Mouse (Mus musculus): Measurements from ENCODE around the gene Itgb5. TPM values are rescaled to one million over a fixed set of nuclear protein-coding genes. Genes with fewer than 3 reads are reported as not detected.

Gene Itgb5
- polyA plus RNA-seq, 1 experiment from 2014 or later = 16.8 TPM

- H3K27me3 ChIP-seq (ENCODE audit: insufficient read depth, low read length) = no peaks in the 10 kb centered on the region
- no peak overlapping the region for H3K4me3 ChIP-seq (ENCODE audit: low read length)
- no peak for ATAC-seq (ENCODE audit: low FRiP score, low TSS enrichment)
- no peak overlapping the region for H3K4me2 ChIP-seq (replicated peaks; ENCODE audit: low read depth, low read length)
- H3K27ac ChIP-seq (ENCODE audit: low read length) = no peak overlapping the region
- H3K4me1 ChIP-seq (ENCODE audit: insufficient read depth, low read length) = peaks cover 57% of the 10 kb centered on the region
- 0 out of 2 replicates have a peak, but pooled peaks cover 3% of the 10 kb centered on the region for H3K36me3 ChIP-seq (ENCODE audit: insufficient read depth, low read length)
- H3K9ac ChIP-seq (replicated peaks; ENCODE audit: low read length) = no peak overlapping the region
- 53% methylated on average over 11 of the region's 11 CpGs for WGBS
- no peaks in the 10 kb centered on the region for H3K9me3 ChIP-seq (ENCODE audit: low read length)
Measured at GRCm38 (mm10) chr16:33885021-33885471, 55.6 kb downstream of the Itgb5 start.

GRCm38 (mm10) chr16:33885671-33886328 lies 56.3 kb downstream of the Itgb5 start:
- no peak overlapping the region for H3K27ac ChIP-seq (ENCODE audit: low read length)
- ATAC-seq (ENCODE audit: low FRiP score, low TSS enrichment) = no peak
- no peak overlapping the region for H3K4me3 ChIP-seq (ENCODE audit: low read length)
- peaks cover 64% of the 10 kb centered on the region for H3K4me1 ChIP-seq (ENCODE audit: insufficient read depth, low read length)
- no peak overlapping the region for H3K9ac ChIP-seq (replicated peaks; ENCODE audit: low read length)
- H3K9me3 ChIP-seq (ENCODE audit: low read length) = no peaks in the 10 kb centered on the region
- no peaks in the 10 kb centered on the region for H3K36me3 ChIP-seq (ENCODE audit: insufficient read depth, low read length)
- no peaks in the 10 kb centered on the region for H3K27me3 ChIP-seq (ENCODE audit: insufficient read depth, low read length)
- no peak overlapping the region for H3K4me2 ChIP-seq (replicated peaks; ENCODE audit: low read depth, low read length)
- 85% methylated on average over 14 of the region's 14 CpGs for WGBS

GRCm38 (mm10) chr16:33886665-33887064 lies 57.2 kb downstream of the Itgb5 start:
- 13% methylated on average over 6 of the region's 6 CpGs for WGBS
- Histone ChIP-seq H3K36me3 (ENCODE audit: insufficient read depth, low read length) (no peaks in the 10 kb centered on the region), H3K4me3 (ENCODE audit: low read length) (no peak overlapping the region), H3K4me1 (ENCODE audit: insufficient read depth, low read length) (peaks cover 73% of the 10 kb centered on the region), H3K27ac (ENCODE audit: low read length) (peak overlapping the region; percentile 33; the same call in 1 of the 2 replicates), H3K4me2 (replicated peaks; ENCODE audit: low read depth, low read length) (no peak overlapping the region), H3K27me3 (ENCODE audit: insufficient read depth, low read length) (no peaks in the 10 kb centered on the region), H3K9ac (replicated peaks; ENCODE audit: low read length) (no peak overlapping the region), H3K9me3 (ENCODE audit: low read length) (no peaks in the 10 kb centered on the region)
- no peak for ATAC-seq (ENCODE audit: low FRiP score, low TSS enrichment)

- Histone ChIP-seq H3K27ac (ENCODE audit: low read length) (no peak overlapping the region), H3K9me3 (ENCODE audit: low read length) (no peaks in the 10 kb centered on the region), H3K36me3 (ENCODE audit: insufficient read depth, low read length) (no peaks in the 10 kb centered on the region), H3K4me3 (ENCODE audit: low read length) (no peak overlapping the region), H3K4me1 (ENCODE audit: insufficient read depth, low read length) (peaks cover 75% of the 10 kb centered on the region), H3K4me2 (replicated peaks; ENCODE audit: low read depth, low read length) (no peak overlapping the region), H3K9ac (replicated peaks; ENCODE audit: low read length) (no peak overlapping the region), H3K27me3 (ENCODE audit: insufficient read depth, low read length) (no peaks in the 10 kb centered on the region)
- ATAC-seq (ENCODE audit: low FRiP score, low TSS enrichment) = no peak
- WGBS = 78% methylated on average over 2 of the region's 2 CpGs
Measured at GRCm38 (mm10) chr16:33887981-33888380, 58.5 kb downstream of the Itgb5 start.

GRCm38 (mm10) chr16:33889000-33889607 lies 59.6 kb downstream of the Itgb5 start:
- Histone ChIP-seq H3K27me3 (ENCODE audit: insufficient read depth, low read length) (no peaks in the 10 kb centered on the region), H3K4me2 (replicated peaks; ENCODE audit: low read depth, low read length) (no peak overlapping the region), H3K4me1 (ENCODE audit: insufficient read depth, low read length) (peaks cover 69% of the 10 kb centered on the region), H3K4me3 (ENCODE audit: low read length) (no peak overlapping the region), H3K9me3 (ENCODE audit: low read length) (no peaks in the 10 kb centered on the region), H3K9ac (replicated peaks; ENCODE audit: low read length) (no peak overlapping the region), H3K27ac (ENCODE audit: low read length) (no peak overlapping the region; the same call in 1 of the 2 replicates), H3K36me3 (ENCODE audit: insufficient read depth, low read length) (no peaks in the 10 kb centered on the region)
- WGBS = 46% methylated on average over 13 of the region's 13 CpGs
- no peak for ATAC-seq (ENCODE audit: low FRiP score, low TSS enrichment)

- 12% methylated on average over 8 of the region's 8 CpGs for WGBS
- Histone ChIP-seq H3K9me3 (ENCODE audit: low read length) (no peaks in the 10 kb centered on the region), H3K9ac (replicated peaks; ENCODE audit: low read length) (no peak overlapping the region), H3K27me3 (ENCODE audit: insufficient read depth, low read length) (no peaks in the 10 kb centered on the region), H3K4me3 (ENCODE audit: low read length) (no peak overlapping the region), H3K4me1 (ENCODE audit: insufficient read depth, low read length) (peaks cover 63% of the 10 kb centered on the region), H3K36me3 (ENCODE audit: insufficient read depth, low read length) (no peaks in the 10 kb centered on the region), H3K27ac (ENCODE audit: low read length) (peak overlapping the region; percentile 86), H3K4me2 (replicated peaks; ENCODE audit: low read depth, low read length) (peak overlapping the region; percentile 24; the same call in 1 of the 2 replicates)
- peak; percentile 29; the same call in 1 of the 2 replicates for ATAC-seq (ENCODE audit: low FRiP score, low TSS enrichment)
Measured at GRCm38 (mm10) chr16:33891099-33891498, 61.6 kb downstream of the Itgb5 start.

- Histone ChIP-seq H3K9ac (replicated peaks; ENCODE audit: low read length) (no peak overlapping the region), H3K4me1 (ENCODE audit: insufficient read depth, low read length) (peaks cover 57% of the 10 kb centered on the region), H3K36me3 (ENCODE audit: insufficient read depth, low read length) (no peaks in the 10 kb centered on the region), H3K4me3 (ENCODE audit: low read length) (peak overlapping the region; percentile 23), H3K4me2 (replicated peaks; ENCODE audit: low read depth, low read length) (peak overlapping the region; percentile 24), H3K27me3 (ENCODE audit: insufficient read depth, low read length) (no peaks in the 10 kb centered on the region), H3K27ac (ENCODE audit: low read length) (peak overlapping the region; percentile 86), H3K9me3 (ENCODE audit: low read length) (no peaks in the 10 kb centered on the region)
- peak; percentile 57 for ATAC-seq (ENCODE audit: low FRiP score, low TSS enrichment)
- WGBS = 5% methylated on average over 14 of the region's 14 CpGs
Measured at GRCm38 (mm10) chr16:33891561-33892281, 62.3 kb downstream of the Itgb5 start.

GRCm38 (mm10) chr16:33892539-33892938 lies 63.1 kb downstream of the Itgb5 start:
- Histone ChIP-seq H3K4me2 (replicated peaks; ENCODE audit: low read depth, low read length) (peak overlapping the region; percentile 24), H3K9ac (replicated peaks; ENCODE audit: low read length) (no peak overlapping the region), H3K4me1 (ENCODE audit: insufficient read depth, low read length) (peaks cover 51% of the 10 kb centered on the region), H3K27me3 (ENCODE audit: insufficient read depth, low read length) (no peaks in the 10 kb centered on the region), H3K27ac (ENCODE audit: low read length) (peak overlapping the region; percentile 86), H3K9me3 (ENCODE audit: low read length) (no peaks in the 10 kb centered on the region), H3K4me3 (ENCODE audit: low read length) (no peak overlapping the region), H3K36me3 (ENCODE audit: insufficient read depth, low read length) (no peaks in the 10 kb centered on the region)
- 18% methylated on average over 6 of the region's 6 CpGs for WGBS
- no peak for ATAC-seq (ENCODE audit: low FRiP score, low TSS enrichment)

GRCm38 (mm10) chr16:33893796-33894195 lies 64.3 kb downstream of the Itgb5 start:
- peaks cover 51% of the 10 kb centered on the region for H3K4me1 ChIP-seq (ENCODE audit: insufficient read depth, low read length)
- H3K4me2 ChIP-seq (replicated peaks; ENCODE audit: low read depth, low read length) = no peak overlapping the region
- H3K9me3 ChIP-seq (ENCODE audit: low read length) = no peaks in the 10 kb centered on the region
- no peaks in the 10 kb centered on the region for H3K27me3 ChIP-seq (ENCODE audit: insufficient read depth, low read length)
- H3K27ac ChIP-seq (ENCODE audit: low read length) = no peak overlapping the region
- no peaks in the 10 kb centered on the region for H3K36me3 ChIP-seq (ENCODE audit: insufficient read depth, low read length)
- ATAC-seq (ENCODE audit: low FRiP score, low TSS enrichment) = no peak
- 81% methylated on average over 4 of the region's 4 CpGs for WGBS
- H3K9ac ChIP-seq (replicated peaks; ENCODE audit: low read length) = no peak overlapping the region
- H3K4me3 ChIP-seq (ENCODE audit: low read length) = no peak overlapping the region

Measured in kidney, embryonic 16.5 days (tissue).